9 mouse cellular contexts compared by ENCODE assay signal in genomic region chr11:48605223-48605824, GRCm38 (mm10).
DNase-seq lines count a peak whose midpoint lies in the region; ATAC-seq and TF ChIP-seq lines count a peak whose summit lies in the region.
"Had no signal": no experiment of that assay in that cellular context is flagged by ENCODE, and none has a peak within 500 bp of the region (broad histone marks: within the 10 kb centered on the region; RNA-seq: fewer than 3 reads in every experiment).

No protein-coding gene starts in this region.

- DNase-seq in hindbrain, postnatal 0 days (ENCODE audit: low spot score), result peak; percentile 28
- DNase-seq in hindbrain, embryonic 14.5 days (ENCODE audit: low spot score), result no peak
- DNase-seq in gastrocnemius, adult 2 months, result peak; percentile 66
- DNase-seq in lung, postnatal 4 days, result peak; percentile 64 to 86
- no peak for DNase-seq in liver, postnatal 0 days
- no peak for DNase-seq in layer of hippocampus, postnatal 36 days

- no peaks in the 10 kb centered on the region for H3K9me3 ChIP-seq in hindbrain, postnatal 0 days (ENCODE audit: low read length)
- no peaks in the 10 kb centered on the region for H3K9me3 ChIP-seq in hindbrain, embryonic 14.5 days (ENCODE audit: control insufficient read depth, low read length)
- H3K9me3 ChIP-seq in kidney, embryonic 16.5 days (ENCODE audit: low read length), result no peaks in the 10 kb centered on the region
- no peaks in the 10 kb centered on the region for H3K9me3 ChIP-seq in liver, postnatal 0 days (ENCODE audit: low read length)
- no peaks in the 10 kb centered on the region for H3K9me3 ChIP-seq in hindbrain, embryonic 16.5 days (ENCODE audit: control insufficient read depth, low read length)

- intact Hi-C loops in gastrocnemius, adult 2 months (cut with DNase I), result no loop called here

- H3K4me3 ChIP-seq in hindbrain, postnatal 0 days (ENCODE audit: low read length), result no peak overlapping the region
- H3K4me3 ChIP-seq in hindbrain, embryonic 14.5 days (replicated peaks; ENCODE audit: low read length), result no peak overlapping the region
- H3K4me3 ChIP-seq in gastrocnemius, adult 2 months, result no peak overlapping the region
- no peak overlapping the region for H3K4me3 ChIP-seq in kidney, embryonic 16.5 days (ENCODE audit: low read length)
- no peak overlapping the region for H3K4me3 ChIP-seq in liver, postnatal 0 days (ENCODE audit: low read depth, low read length)
- no peak overlapping the region for H3K4me3 ChIP-seq in hindbrain, embryonic 16.5 days (ENCODE audit: low read length)
- H3K4me3 ChIP-seq: left cerebral cortex, adult 2 months had no signal

- H3K4me1 ChIP-seq in hindbrain, postnatal 0 days (ENCODE audit: insufficient read depth, low read length), result no peaks in the 10 kb centered on the region
- no peaks in the 10 kb centered on the region for H3K4me1 ChIP-seq in hindbrain, embryonic 14.5 days (replicated peaks; ENCODE audit: control insufficient read depth, insufficient read depth, low read length)
- no peaks in the 10 kb centered on the region for H3K4me1 ChIP-seq in kidney, embryonic 16.5 days (ENCODE audit: insufficient read depth, low read length)
- no peaks in the 10 kb centered on the region for H3K4me1 ChIP-seq in liver, postnatal 0 days (ENCODE audit: insufficient read depth)
- H3K4me1 ChIP-seq in hindbrain, embryonic 16.5 days (ENCODE audit: control insufficient read depth, insufficient read depth, low read depth, low read length), result no peaks in the 10 kb centered on the region

- no peak overlapping the region for H3K4me2 ChIP-seq in hindbrain, postnatal 0 days (ENCODE audit: low read depth, low read length)
- H3K4me2 ChIP-seq in hindbrain, embryonic 14.5 days (replicated peaks), result no peak overlapping the region
- H3K4me2 ChIP-seq in kidney, embryonic 16.5 days (replicated peaks; ENCODE audit: low read depth, low read length), result no peak overlapping the region
- H3K4me2 ChIP-seq in liver, postnatal 0 days (ENCODE audit: low read depth, low read length), result no peak overlapping the region
- no peak overlapping the region for H3K4me2 ChIP-seq in hindbrain, embryonic 16.5 days (ENCODE audit: low read length)

- H3K9ac ChIP-seq in hindbrain, postnatal 0 days (replicated peaks; ENCODE audit: low read length), result no peak overlapping the region
- no peak overlapping the region for H3K9ac ChIP-seq in hindbrain, embryonic 14.5 days
- no peak overlapping the region for H3K9ac ChIP-seq in kidney, embryonic 16.5 days (replicated peaks; ENCODE audit: low read length)
- no peak overlapping the region for H3K9ac ChIP-seq in liver, postnatal 0 days (replicated peaks)
- H3K9ac ChIP-seq in hindbrain, embryonic 16.5 days (ENCODE audit: low read depth, low read length), result no peak overlapping the region

- no peaks in the 10 kb centered on the region for H3K36me3 ChIP-seq in hindbrain, postnatal 0 days (ENCODE audit: insufficient read depth, low read length)
- no peaks in the 10 kb centered on the region for H3K36me3 ChIP-seq in hindbrain, embryonic 14.5 days (replicated peaks; ENCODE audit: control insufficient read depth, insufficient read depth)
- no peaks in the 10 kb centered on the region for H3K36me3 ChIP-seq in kidney, embryonic 16.5 days (ENCODE audit: insufficient read depth, low read length)
- no peaks in the 10 kb centered on the region for H3K36me3 ChIP-seq in liver, postnatal 0 days (replicated peaks; ENCODE audit: insufficient read depth, low read length)
- no peaks in the 10 kb centered on the region for H3K36me3 ChIP-seq in hindbrain, embryonic 16.5 days (ENCODE audit: control insufficient read depth, insufficient read depth, low read length)

- no peaks in the 10 kb centered on the region for H3K27me3 ChIP-seq in hindbrain, postnatal 0 days (ENCODE audit: insufficient read depth, low read length)
- H3K27me3 ChIP-seq in hindbrain, embryonic 14.5 days (ENCODE audit: control insufficient read depth, insufficient read depth, low read length), result no peaks in the 10 kb centered on the region
- H3K27me3 ChIP-seq in kidney, embryonic 16.5 days (ENCODE audit: insufficient read depth, low read length), result no peaks in the 10 kb centered on the region
- H3K27me3 ChIP-seq in liver, postnatal 0 days (ENCODE audit: insufficient read depth, low read length), result no peaks in the 10 kb centered on the region
- no peaks in the 10 kb centered on the region for H3K27me3 ChIP-seq in hindbrain, embryonic 16.5 days (replicated peaks; ENCODE audit: control insufficient read depth, insufficient read depth, low read length)

- no peak for TF ChIP-seq CTCF in hindbrain, postnatal 0 days (IDR thresholded peaks at IDR 0.05; ENCODE audit: low read depth)
- TF ChIP-seq CTCF in gastrocnemius, adult 2 months (IDR thresholded peaks at IDR 0.05), result no peak
- TF ChIP-seq CTCF in liver, postnatal 0 days (IDR thresholded peaks at IDR 0.05; ENCODE audit: low read depth), result no peak

- TF ChIP-seq EP300 in liver, postnatal 0 days (IDR thresholded peaks at IDR 0.05; ENCODE audit: low read depth), result no peak

- ATAC-seq in hindbrain, postnatal 0 days, result no peak
- ATAC-seq in hindbrain, embryonic 14.5 days (ENCODE audit: low FRiP score), result no peak
- peak; percentile 74 for ATAC-seq in kidney, embryonic 16.5 days (ENCODE audit: low FRiP score, low TSS enrichment)
- ATAC-seq in liver, postnatal 0 days, result no peak
- no peak for ATAC-seq in hindbrain, embryonic 16.5 days

- 65% methylated on average over 5 of the region's 5 CpGs for WGBS in hindbrain, postnatal 0 days
- 72% methylated on average over 5 of the region's 5 CpGs for WGBS in hindbrain, embryonic 14.5 days
- WGBS in kidney, embryonic 16.5 days, result 24% methylated on average over 5 of the region's 5 CpGs
- WGBS in liver, postnatal 0 days (ENCODE audit: insufficient replicate concordance), result 46% methylated on average over 5 of the region's 5 CpGs
- 80% methylated on average over 5 of the region's 5 CpGs for WGBS in hindbrain, embryonic 16.5 days

- no peak overlapping the region for H3K27ac ChIP-seq in hindbrain, postnatal 0 days
- H3K27ac ChIP-seq in hindbrain, embryonic 14.5 days, result no peak overlapping the region
- H3K27ac ChIP-seq in gastrocnemius, adult 2 months, result peak overlapping the region; percentile 24; the same call in 1 of the 2 replicates
- peak overlapping the region; percentile 66; the same call in 1 of the 2 replicates for H3K27ac ChIP-seq in kidney, embryonic 16.5 days (ENCODE audit: low read length)
- H3K27ac ChIP-seq in liver, postnatal 0 days (ENCODE audit: low read depth), result no peak overlapping the region
- no peak overlapping the region for H3K27ac ChIP-seq in hindbrain, embryonic 16.5 days (ENCODE audit: low read depth, low read length)
- H3K27ac ChIP-seq: left cerebral cortex, adult 2 months had no signal

Comparison
In these comparisons a context has a peak if more than half of its experiments do, and no peak if none do; other contexts are left out.
1. DNase-seq: peak in hindbrain, postnatal 0 days (single experiment), gastrocnemius, adult 2 months (single experiment) and lung, postnatal 4 days (2 of 2); none in hindbrain, embryonic 14.5 days (single experiment), liver, postnatal 0 days (single experiment) and layer of hippocampus, postnatal 36 days (0 of 2).
2. H3K27ac ChIP-seq: peak in gastrocnemius, adult 2 months (single experiment) and kidney, embryonic 16.5 days (single experiment); none in hindbrain, postnatal 0 days (single experiment), hindbrain, embryonic 14.5 days (single experiment), liver, postnatal 0 days (single experiment) and hindbrain, embryonic 16.5 days (single experiment).